Comparison of ENCODE assay signal across 8 mouse cellular contexts in genomic region chr19:22303021-22303951, GRCm38 (mm10).
A peak's percentile ranks its signal among the peaks of the same experiment; 100 is the strongest.
DNase-seq lines count a peak whose midpoint lies in the region; ATAC-seq lines count a peak whose summit lies in the region.

No protein-coding gene starts in this region.

- no peak for DNase-seq in limb, embryonic 10.5 days (ENCODE audit: low spot score)
- peak; percentile 1 for DNase-seq in embryo, embryonic 9.5 days (ENCODE audit: extremely low spot score)
- DNase-seq in left cerebral cortex, postnatal 4 days: peak; percentile 42
- peak; percentile 6 to 13 for DNase-seq in right cerebral cortex, postnatal 36 days (ENCODE audit: low spot score in 2 of 2)
- DNase-seq in thymus, adult 18-20 months: no peak
- DNase-seq in T-cell, adult 2 months (ENCODE audit: low spot score): no peak
- no peak for DNase-seq in ovary, adult 18-20 months (ENCODE audit: low spot score)

- H3K27ac ChIP-seq in limb, embryonic 12.5 days: no peak overlapping the region
- no peak overlapping the region for H3K27ac ChIP-seq in limb, embryonic 10.5 days

- intact Hi-C loops in left cerebral cortex, postnatal 4 days (cut with DNase I): loop anchor here (5.0 to 10.0 kb wide), 3 partner anchors 476 to 928 kb away; no protein-coding TSS in a partner anchor

- no peak for ATAC-seq in limb, embryonic 12.5 days (ENCODE audit: insufficient number of reproducible peaks, insufficient read depth, low FRiP score, low TSS enrichment, low read depth)

- 0 out of 2 replicates have a peak overlapping the region, but pooled peaks have one; percentile 34 for H3K9ac ChIP-seq in limb, embryonic 12.5 days (replicated peaks)

- 0 out of 2 replicates have a peak, but pooled peaks cover 3% of the 10 kb centered on the region for H3K4me1 ChIP-seq in limb, embryonic 12.5 days (replicated peaks)
- 0 out of 2 replicates have a peak, but pooled peaks cover 3% of the 10 kb centered on the region for H3K4me1 ChIP-seq in limb, embryonic 10.5 days

- H3K4me2 ChIP-seq in limb, embryonic 12.5 days: peak overlapping the region; percentile 59; the same call in 1 of the 2 replicates

- H3K27me3 ChIP-seq in limb, embryonic 12.5 days: 0 out of 2 replicates have a peak, but pooled peaks cover 6% of the 10 kb centered on the region
- H3K27me3 ChIP-seq in limb, embryonic 10.5 days (ENCODE audit: low read depth, poor library complexity, severe bottlenecking): 0 out of 2 replicates have a peak, but pooled peaks cover 7% of the 10 kb centered on the region

- no peak overlapping the region for H3K4me3 ChIP-seq in limb, embryonic 12.5 days (replicated peaks)
- H3K4me3 ChIP-seq in limb, embryonic 10.5 days: no peak overlapping the region

- WGBS in limb, embryonic 12.5 days: 24% methylated on average over 17 of the region's 17 CpGs
- whole genome bisulfite sequencing in limb, embryonic 10.5 days: 18% methylated on average over 17 of the region's 17 CpGs

- no peaks in the 10 kb centered on the region for H3K9me3 ChIP-seq in limb, embryonic 12.5 days
- H3K9me3 ChIP-seq in limb, embryonic 10.5 days (replicated peaks): no peaks in the 10 kb centered on the region

- H3K36me3 ChIP-seq in limb, embryonic 12.5 days: no peaks in the 10 kb centered on the region
- H3K36me3 ChIP-seq in limb, embryonic 10.5 days: no peaks in the 10 kb centered on the region

Comparison
In these comparisons a context has a peak if more than half of its experiments do, and no peak if none do; other contexts are left out.
1. DNase-seq: peak in embryo, embryonic 9.5 days (single experiment), left cerebral cortex, postnatal 4 days (single experiment) and right cerebral cortex, postnatal 36 days (2 of 2); none in limb, embryonic 10.5 days (single experiment), thymus, adult 18-20 months (0 of 2), T-cell, adult 2 months (single experiment) and ovary, adult 18-20 months (single experiment).